Mouse (Mus musculus) megakaryocyte-erythroid progenitor cell, adult 5-6 weeks (primary cell): ENCODE data around the gene Cep295nl. TPM values are rescaled to one million over a fixed set of nuclear protein-coding genes. Genes with fewer than 3 reads are reported as not detected.
A peak's percentile ranks its signal among the peaks of the same experiment; 100 is the strongest.

ENCODE experiments used
- ATAC-seq: replicated peaks from 2 replicates; pipeline ENCODE4 v1.8.0; 2016; ENCODE audit warnings: mild to moderate bottlenecking, inconsistent platforms; ENCODE audit not compliant: severe bottlenecking, poor library complexity, low FRiP score, low TSS enrichment
- total RNA-seq, 2 experiments: library from RNA; stranded (forward) in 1 of 2; stranded (reverse) in 1 of 2; fragments of 200-1000, 215-1000 nt in 1 of 2; fragments of >200 nt in 1 of 2; fragmentation: Nextera tagmentation in 1 of 2; gene quantifications; 2 replicates each; pipeline ENCODE4 v1.2.3; 2014 to 2017

Gene Cep295nl
- total RNA-seq, 2 experiments from 2014 or later = 0.81 to 1.2 TPM

DNA sequence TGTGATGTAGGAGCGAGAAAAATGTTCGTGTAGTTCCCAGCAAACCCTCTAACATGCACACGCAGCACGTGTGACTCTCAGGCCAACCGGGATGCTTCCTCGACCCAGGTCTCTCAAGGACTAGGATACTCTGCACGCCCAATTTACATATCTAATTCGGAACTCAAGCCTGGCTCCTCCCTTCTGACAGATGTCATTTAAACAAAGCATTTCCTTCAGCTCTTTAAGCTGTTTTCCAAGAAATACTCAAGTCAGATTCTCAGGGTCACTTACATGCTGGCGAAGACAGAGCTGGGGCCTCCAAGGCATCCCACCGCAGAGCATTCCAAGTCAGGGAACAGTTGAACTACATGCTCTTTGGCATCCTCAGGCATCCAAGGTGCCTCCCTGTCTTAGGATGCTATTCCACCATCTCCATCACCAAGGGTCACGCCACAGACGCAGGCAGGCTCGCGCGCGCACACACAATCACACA, 53.2 kb downstream of the Cep295nl start:
- ATAC-seq = peak; percentile 60

GRCm38 (mm10) chr11:118287573-118287972, 54.7 kb downstream of the Cep295nl start:
- no peak for ATAC-seq

DNA sequence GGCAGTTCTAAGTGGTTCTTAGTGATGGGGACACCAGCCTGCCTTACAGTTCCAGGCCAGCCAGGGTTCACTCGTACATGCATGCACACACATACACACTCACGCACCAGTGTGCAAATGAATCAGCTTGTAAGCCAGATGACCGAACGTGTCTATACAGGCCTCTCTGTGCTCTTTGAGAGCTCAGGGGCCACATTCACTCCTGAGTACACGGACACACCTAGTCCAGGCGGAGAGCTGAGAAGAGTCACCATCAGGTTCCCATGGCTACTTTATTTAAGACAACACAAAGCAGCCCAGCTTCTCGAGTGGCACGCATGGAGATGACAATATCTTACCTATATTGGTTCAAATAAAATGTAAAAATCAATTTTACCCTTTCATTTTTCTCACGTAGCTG, 55.9 kb downstream of the Cep295nl start:
- ATAC-seq = no peak

DNA sequence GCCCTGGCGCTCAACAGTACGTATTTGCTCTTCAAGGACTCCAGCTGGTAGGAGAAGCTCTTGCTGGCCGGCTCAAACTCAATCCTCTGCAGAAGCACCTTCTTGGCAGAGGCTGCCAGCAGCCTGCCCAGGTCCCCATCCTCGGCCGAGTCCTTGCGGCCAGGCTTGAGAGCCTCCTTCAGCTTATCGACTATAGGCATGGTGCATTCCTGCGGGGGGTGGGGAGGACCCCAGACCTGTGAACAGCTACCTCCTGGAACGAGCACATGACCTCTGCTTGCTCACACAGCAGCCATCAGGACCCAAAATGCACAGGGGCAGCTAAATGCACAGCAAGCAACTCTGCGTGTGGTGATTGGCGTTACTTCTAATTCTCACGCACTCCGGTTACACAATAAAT, 56.5 kb downstream of the Cep295nl start:
- no peak for ATAC-seq

Other genes starting within 250 kb of the Cep295nl start
- gene Dnah17, start 211.9 kb downstream of the Cep295nl start, total RNA-seq (2014; fragmentation: Nextera tagmentation) = 0.05 and 1.2 TPM in 2 replicates
- gene Dnah17, start 211.9 kb downstream of the Cep295nl start, total RNA-seq (2017) = 0.04 TPM in 1 of 2 replicates, not detected in the other
- 6.8 and 14.3 TPM in 2 replicates for gene Cyth1, start 93.9 kb downstream of the Cep295nl start, total RNA-seq (2014; fragmentation: Nextera tagmentation)
- gene Cyth1, start 93.9 kb downstream of the Cep295nl start, total RNA-seq (2017) = 11.2 and 17.7 TPM in 2 replicates
- gene Usp36, start 52.3 kb downstream of the Cep295nl start, total RNA-seq (2014; fragmentation: Nextera tagmentation) = 39.5 and 44.6 TPM in 2 replicates
- gene Usp36, start 52.3 kb downstream of the Cep295nl start, total RNA-seq (2017) = 16.6 and 17.1 TPM in 2 replicates
- 4.4 and 8.0 TPM in 2 replicates for gene Timp2, start 13.2 kb upstream of the Cep295nl start, total RNA-seq (2014; fragmentation: Nextera tagmentation)
- 9.3 and 9.5 TPM in 2 replicates for gene Timp2, start 13.2 kb upstream of the Cep295nl start, total RNA-seq (2017)
- gene Lgals3bp, start 59.6 kb upstream of the Cep295nl start, total RNA-seq (2014; fragmentation: Nextera tagmentation) = 174 and 211 TPM in 2 replicates
- gene Lgals3bp, start 59.6 kb upstream of the Cep295nl start, total RNA-seq (2017) = 112 and 174 TPM in 2 replicates
- gene Cant1, start 76.6 kb upstream of the Cep295nl start, total RNA-seq (2014; fragmentation: Nextera tagmentation) = 23.9 and 24.7 TPM in 2 replicates
- 7.3 and 11.3 TPM in 2 replicates for gene Cant1, start 76.6 kb upstream of the Cep295nl start, total RNA-seq (2017)
- not detected in 2 replicates for gene C1qtnf1, start 85.7 kb upstream of the Cep295nl start, total RNA-seq (2014; fragmentation: Nextera tagmentation)
- gene C1qtnf1, start 85.7 kb upstream of the Cep295nl start, total RNA-seq (2017) = not detected in 2 replicates
- 13.5 and 13.7 TPM in 2 replicates for gene Engase, start 134.3 kb upstream of the Cep295nl start, total RNA-seq (2014; fragmentation: Nextera tagmentation)
- 6.1 and 10.7 TPM in 2 replicates for gene Engase, start 134.3 kb upstream of the Cep295nl start, total RNA-seq (2017)